Mouse (Mus musculus) CH12F3 (cell line): ENCODE data around the gene Rpa3.

Source experiments
- in situ Hi-C: fragments of 300-500 bp; cut with MboI; formaldehyde crosslinking; loops from 2 replicates; pipeline ENCODE4 v1.14.3; 2020; ENCODE audit warnings: low sequenced_read_pairs

Gene Rpa3

GRCm38 (mm10) chr6:8209866-8210186 lies 49.1 kb downstream of the Rpa3 start:
- in situ Hi-C loops: no loop called here

- in situ Hi-C loops: no loop called here
Measured at GRCm38 (mm10) chr6:8209047-8209865, 49.7 kb downstream of the Rpa3 start, which contains the start of gene Mios. TSS of gene Mios (plus strand) at chr6:8209222.
